Mouse (Mus musculus): Measurements from ENCODE around the gene Zmynd12. TPM values are rescaled to one million over a fixed set of nuclear protein-coding genes. Genes with fewer than 3 reads are reported as not detected.

Zmynd12 gene
- total RNA-seq, 1 experiment from 2014 or later, result not detected

- no peak for ATAC-seq (replicated peaks; ENCODE audit: insufficient number of reproducible peaks, low FRiP score, low TSS enrichment, poor library complexity, severe bottlenecking)
Observed at GRCm38 (mm10) chr4:119490806-119491205, 68.2 kb downstream of the Zmynd12 start.

GRCm38 (mm10) chr4:119492291-119492932 is 69.8 kb downstream of the Zmynd12 start, which contains the start of gene Rimkla:
Rimkla (minus strand) TSS chr4:119492628.
- ATAC-seq (replicated peaks; ENCODE audit: insufficient number of reproducible peaks, low FRiP score, low TSS enrichment, poor library complexity, severe bottlenecking), result no peak

- ATAC-seq (replicated peaks; ENCODE audit: insufficient number of reproducible peaks, low FRiP score, low TSS enrichment, poor library complexity, severe bottlenecking), result no peak
Observed at GRCm38 (mm10) chr4:119492933-119493327, 70.3 kb downstream of the Zmynd12 start.

- no peak for ATAC-seq (replicated peaks; ENCODE audit: insufficient number of reproducible peaks, low FRiP score, low TSS enrichment, poor library complexity, severe bottlenecking)
Observed at GRCm38 (mm10) chr4:119498319-119498848, 75.8 kb downstream of the Zmynd12 start.

- ATAC-seq (replicated peaks; ENCODE audit: insufficient number of reproducible peaks, low FRiP score, low TSS enrichment, poor library complexity, severe bottlenecking), result no peak
Observed at GRCm38 (mm10) chr4:119511591-119511990, 89.0 kb downstream of the Zmynd12 start.

- ATAC-seq (replicated peaks; ENCODE audit: insufficient number of reproducible peaks, low FRiP score, low TSS enrichment, poor library complexity, severe bottlenecking), result no peak
Observed at GRCm38 (mm10) chr4:119512731-119513141, 90.1 kb downstream of the Zmynd12 start.

Other genes starting within 250 kb of the Zmynd12 start
- 6.1 to 7.5 TPM (median 6.9 TPM) in 3 replicates for gene Zfp691, start 248.6 kb upstream of the Zmynd12 start, total RNA-seq (2017)
- 0.29 to 0.58 TPM in 2 of 3 replicates, not detected in the other for gene Ermap, start 232.8 kb upstream of the Zmynd12 start, total RNA-seq (2017)
- 4.9 to 35.0 TPM (median 16.9 TPM) in 3 replicates for gene Svbp, start 227.5 kb upstream of the Zmynd12 start, total RNA-seq (2017)
- gene Tmem269, start 204.6 kb upstream of the Zmynd12 start, total RNA-seq (2017), result not detected in 3 replicates
- 3.5 to 10.4 TPM (median 4.1 TPM) in 3 replicates for gene AU022252, start 190.1 kb upstream of the Zmynd12 start, total RNA-seq (2017)
- 0.48 to 1.8 TPM (median 0.53 TPM) in 3 replicates for gene P3h1, start 189.9 kb upstream of the Zmynd12 start, total RNA-seq (2017)
- gene Cldn19, start 167.4 kb upstream of the Zmynd12 start, total RNA-seq (2017), result not detected in 3 replicates
- 567 to 614 TPM (median 607 TPM) in 3 replicates for gene Ybx1, start 128.2 kb upstream of the Zmynd12 start, total RNA-seq (2017)
- 35.8 to 75.4 TPM (median 39.9 TPM) in 3 replicates for gene Ppih, start 102.3 kb upstream of the Zmynd12 start, total RNA-seq (2017)
- 0.32 to 4.8 TPM in 2 of 3 replicates, not detected in the other for gene Ccdc30, start 7.3 kb upstream of the Zmynd12 start, total RNA-seq (2017)
- gene Ppcs, start 394 bp upstream of the Zmynd12 start, total RNA-seq (2017), result 6.3 to 20.1 TPM (median 8.1 TPM) in 3 replicates
- gene Rimkla, start 69.8 kb downstream of the Zmynd12 start, total RNA-seq (2017), result 0.10 TPM in 1 of 3 replicates, not detected in the others
- 34.3 to 61.1 TPM (median 35.8 TPM) in 3 replicates for gene Foxj3, start 114.2 kb downstream of the Zmynd12 start, total RNA-seq (2017)
- 0.29 to 8.2 TPM (median 5.1 TPM) in 3 replicates for gene Frg2f1, start 116.7 kb downstream of the Zmynd12 start, total RNA-seq (2017)
- gene Guca2a, start 214.9 kb downstream of the Zmynd12 start, total RNA-seq (2017), result 1.2 TPM in 1 of 3 replicates, not detected in the others
- gene Guca2b, start 236.1 kb downstream of the Zmynd12 start, total RNA-seq (2017), result not detected in 3 replicates

Data from monocyte, adult 5-6 weeks (primary cell).